Mouse (Mus musculus) heart, postnatal 14 days (tissue): ENCODE measurements at regions not wholly inside any gene's neighbourhood (a gene's known extent, or its start where the extent isn't known, plus 50 kb on each side); places are given as distances from the start of the nearest gene placed in this dataset.

ENCODE experiments used
- DNase-seq, 2 experiments: peaks; one replicate each; pipeline ENCODE4 v3.0.0; 2021 to 2022
- intact Hi-C: fragments of 180-260 bp; cut with DNase I; formaldehyde crosslinking; loops from one replicate; pipeline ENCODE4 v1.15.1; 2025
- microRNA-seq, 2 experiments: library from miRNA; unstranded; fragments of <30 nt; microRNA quantifications; one replicate each; pipeline ENCODE4 v1.2.0; 2021 to 2022

- DNase-seq = no peak
- intact Hi-C loops = no loop called here
These were observed 87.4 kb downstream of the Cstad start for GRCm38 (mm10) chr2:30682146-30682825.

- peak in 1 of 2 experiments; percentile 56 for DNase-seq
- intact Hi-C loops = no loop called here
These were observed 86.8 kb downstream of the Cstad start for GRCm38 (mm10) chr2:30681642-30682041.

DNA sequence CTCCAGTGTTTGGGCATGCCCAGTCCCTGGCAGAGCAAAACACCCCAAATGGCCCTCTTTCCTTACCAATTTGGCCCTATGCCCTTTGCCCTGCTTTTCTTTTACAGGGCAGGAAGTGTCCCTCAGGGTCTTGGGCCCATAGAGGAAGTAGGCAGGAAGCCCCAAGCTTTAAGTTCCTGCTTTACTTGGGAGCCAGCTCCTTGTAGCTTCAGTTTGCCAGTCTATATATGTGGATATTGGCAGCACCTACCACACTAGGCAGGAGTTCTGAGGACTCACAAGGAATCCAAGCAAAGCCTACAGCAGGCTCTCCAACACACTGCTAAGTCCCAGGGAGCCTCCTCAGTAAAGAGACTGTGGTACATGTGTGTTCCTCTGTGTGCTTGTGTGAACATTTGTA, 84.2 kb downstream of the Cstad start:
- DNase-seq = no peak
- intact Hi-C loops = no loop called here

DNA sequence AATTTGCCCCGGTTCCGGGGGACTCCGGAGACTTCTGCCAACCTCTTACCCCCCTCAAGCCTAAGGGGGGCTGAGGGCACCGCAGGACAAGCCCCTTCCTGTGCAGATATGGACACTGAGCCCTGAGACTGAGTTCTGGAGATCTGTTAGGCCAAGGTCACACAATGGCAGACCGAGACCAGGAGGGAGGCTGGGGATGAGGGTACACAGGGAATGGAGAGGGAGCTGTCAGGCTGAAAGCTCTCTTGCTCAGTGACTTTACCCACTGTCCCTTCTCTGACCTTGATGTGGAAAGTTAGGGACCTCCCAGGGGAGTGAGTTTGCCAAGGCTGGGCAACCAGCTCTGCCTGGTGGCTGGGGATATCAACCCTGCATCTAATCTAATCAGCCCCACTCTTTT, 82.7 kb downstream of the Cstad start:
- intact Hi-C loops = no loop called here
- peak in 1 of 2 experiments; percentile 25 for DNase-seq

GRCm38 (mm10) chr2:30676833-30677459, 82.1 kb downstream of the Cstad start:
- intact Hi-C loops = no loop called here
- DNase-seq = peak; percentile 84 to 87

DNA sequence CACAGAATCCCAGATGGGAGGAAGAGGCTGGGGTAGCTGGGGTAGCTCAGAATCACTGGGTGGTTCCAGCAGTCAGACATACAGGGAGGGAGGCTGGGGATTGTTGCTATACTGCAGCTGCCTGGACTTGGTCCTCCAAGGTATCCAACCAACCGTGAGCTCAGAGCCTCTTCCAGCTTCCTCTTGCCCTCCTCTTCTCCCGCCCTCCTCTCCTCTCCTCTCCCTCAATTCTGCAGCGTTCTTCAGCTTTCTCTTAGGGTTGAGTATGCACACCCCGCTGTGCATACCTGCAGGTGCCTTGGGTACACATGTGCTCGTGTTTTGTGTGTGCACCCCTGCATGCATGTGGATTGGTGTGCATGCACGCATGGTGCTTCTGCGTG, 81.6 kb downstream of the Cstad start:
- intact Hi-C loops = no loop called here
- DNase-seq = no peak

GRCm38 (mm10) chr2:30675839-30676238, 81.0 kb downstream of the Cstad start:
- no peak for DNase-seq
- intact Hi-C loops = no loop called here

DNA sequence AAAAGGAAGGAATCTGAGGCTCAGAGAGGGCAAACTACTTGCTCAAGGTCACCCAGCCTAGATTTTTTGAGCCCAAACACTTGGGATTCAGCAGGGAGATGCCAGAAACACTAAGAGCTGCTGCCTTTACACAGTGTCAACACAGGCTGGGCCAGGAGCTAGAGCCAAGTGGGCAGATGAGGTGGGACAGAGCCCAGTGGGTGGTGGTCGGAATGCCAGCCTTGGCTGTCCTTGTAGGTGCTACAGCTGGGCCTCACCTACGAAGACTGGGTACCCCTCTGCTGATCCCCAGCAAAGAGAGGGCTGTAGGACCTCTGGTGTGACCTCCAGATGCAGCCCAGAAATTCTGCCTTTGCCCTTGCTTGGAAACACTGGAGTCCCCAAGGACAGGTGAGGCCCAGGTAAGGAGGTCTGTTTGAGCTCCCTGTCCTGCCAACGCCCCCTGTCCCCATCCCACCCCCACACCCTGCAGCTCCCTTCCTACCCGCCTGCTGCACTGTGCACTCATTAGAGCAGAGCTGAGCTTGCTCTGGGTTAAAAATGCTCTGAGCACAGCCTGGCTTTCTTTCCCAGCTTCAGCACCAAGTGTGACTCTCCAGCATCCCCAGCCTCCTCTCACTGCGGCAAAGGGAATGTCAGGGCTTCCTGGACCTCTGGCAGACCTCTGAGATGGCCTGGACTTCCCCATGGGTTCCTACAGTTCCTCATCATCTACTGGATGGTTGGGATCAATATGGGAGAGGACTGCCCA, 76.2 kb downstream of the Cstad start:
- DNase-seq = no peak
- intact Hi-C loops = no loop called here

DNA sequence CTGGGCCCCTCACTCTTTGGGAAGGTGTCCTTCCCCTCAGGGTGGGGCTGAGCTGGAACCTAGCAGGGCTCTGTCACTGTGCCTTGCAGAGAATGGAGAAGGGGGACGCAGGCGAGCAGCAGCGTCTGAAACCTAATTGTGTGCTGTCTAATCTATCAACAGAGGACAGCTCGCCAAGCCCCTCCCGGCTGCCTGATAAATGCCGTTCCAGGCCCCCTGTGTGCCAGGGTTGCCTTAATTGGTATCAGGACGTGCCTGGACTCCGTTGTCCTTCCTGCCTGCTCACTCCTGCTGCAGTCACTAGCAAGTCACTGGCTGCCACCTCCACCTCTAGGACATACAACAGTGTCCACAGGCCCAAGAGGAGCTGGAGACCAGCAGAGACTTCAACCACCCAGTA, 72.6 kb downstream of the Cstad start:
- intact Hi-C loops = no loop called here
- peak; percentile 57 to 71 for DNase-seq

DNA sequence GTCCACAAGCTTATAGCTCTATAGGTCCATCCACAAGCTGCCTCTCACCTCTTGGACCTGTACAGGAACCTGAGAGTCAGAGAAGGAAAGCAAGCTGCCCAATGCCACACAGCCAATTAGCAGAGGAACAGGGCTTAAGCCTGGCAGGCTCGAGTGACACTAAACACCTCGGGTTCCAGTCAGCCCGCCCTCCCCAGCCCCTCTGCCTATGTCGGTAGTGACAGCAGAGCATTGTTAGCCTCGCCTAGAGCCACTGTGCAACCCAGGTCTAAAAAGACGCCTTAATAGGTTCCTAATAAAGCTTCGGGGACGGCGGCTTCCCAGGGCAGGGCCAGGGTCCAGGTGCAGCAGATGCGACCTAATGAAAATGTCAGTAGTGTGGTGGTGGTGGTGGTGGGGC, 66.3 kb downstream of the Cstad start:
- no peak for DNase-seq

DNA sequence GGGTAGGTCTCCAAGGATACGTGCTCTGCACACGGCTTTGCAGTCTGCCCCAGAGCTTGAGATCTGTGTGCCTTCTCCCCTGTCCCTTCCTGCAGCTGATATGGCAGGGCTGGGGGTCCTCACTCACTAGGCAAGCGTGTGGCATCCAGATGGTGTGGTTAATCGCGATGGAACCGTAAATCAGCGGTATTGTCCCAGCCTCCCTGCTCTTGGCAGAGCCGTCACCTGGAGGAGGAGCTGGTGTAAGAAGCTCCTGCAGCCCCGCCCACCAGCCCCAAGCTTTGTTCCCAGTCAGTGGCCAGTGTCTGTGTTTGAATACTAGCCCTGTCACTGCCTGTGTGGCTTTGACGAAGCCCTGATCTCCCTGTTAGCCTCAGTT, 65.8 kb downstream of the Cstad start:
- DNase-seq = no peak
- intact Hi-C loops = no loop called here

More for the DNA sequence above, 66.3 kb downstream of the Cstad start:
- intact Hi-C loops = no loop called here

- intact Hi-C loops = loop anchor here (2.0 to 5.0 kb wide), 2 partner anchors 49 to 132 kb away; no protein-coding TSS in a partner anchor
- DNase-seq = no peak
These were observed 65.2 kb downstream of the Cstad start for GRCm38 (mm10) chr2:30659836-30660612.

- DNase-seq = peak; percentile 86 to 91
- intact Hi-C loops = loop anchor here (2.0 to 5.0 kb wide), 2 partner anchors 50 to 133 kb away; no protein-coding TSS in a partner anchor
These were observed 64.2 kb downstream of the Cstad start for GRCm38 (mm10) chr2:30658844-30659555.

Small RNA genes lying in the stretch of these regions (microRNA-seq; reads per million reads assigned to microRNA genes)
- gene Mir3089 = 0 to 0.97 reads per million in 2 experiments
